Mouse (Mus musculus) T-helper 1 cell (primary cell): ENCODE results near the gene Gba2.
"Not testable (repeated sequence)": the region's sequence is repeated elsewhere in the genome, so short reads cannot be mapped to it uniquely, and the experiment has no call there.

Experiments
- in situ Hi-C: fragments of 300-600 bp; cut with MboI, MseI; formaldehyde crosslinking; loops from one replicate; pipeline ENCODE4 v1.15.1; 2025; ENCODE audit warnings: high pct_unique_total_duplicates

The Gba2 gene

GRCm38 (mm10) chr4:43558028-43558630, 20.5 kb downstream of the Gba2 start:
- in situ Hi-C loops = no loop called here

GRCm38 (mm10) chr4:43555926-43556325, 22.7 kb downstream of the Gba2 start:
- in situ Hi-C loops = no loop called here

- in situ Hi-C loops = no loop called here
Measured at GRCm38 (mm10) chr4:43553891-43554290, 24.8 kb downstream of the Gba2 start.

- in situ Hi-C loops = no loop called here
Measured at GRCm38 (mm10) chr4:43552437-43552836, 26.2 kb downstream of the Gba2 start.

GRCm38 (mm10) chr4:43551854-43552253, 26.8 kb downstream of the Gba2 start:
- in situ Hi-C loops = not testable (repeated sequence)

GRCm38 (mm10) chr4:43549055-43549454, 29.6 kb downstream of the Gba2 start:
- in situ Hi-C loops = no loop called here

GRCm38 (mm10) chr4:43547160-43547559, 31.5 kb downstream of the Gba2 start:
- in situ Hi-C loops = no loop called here

- in situ Hi-C loops = no loop called here
Measured at GRCm38 (mm10) chr4:43546375-43547047, 32.2 kb downstream of the Gba2 start.

GRCm38 (mm10) chr4:43542044-43542443, 36.6 kb downstream of the Gba2 start:
- in situ Hi-C loops = no loop called here

GRCm38 (mm10) chr4:43536031-43536430, 42.6 kb downstream of the Gba2 start:
- in situ Hi-C loops = no loop called here

GRCm38 (mm10) chr4:43535628-43536027, 43.0 kb downstream of the Gba2 start:
- in situ Hi-C loops = no loop called here

GRCm38 (mm10) chr4:43533270-43533669, 45.4 kb downstream of the Gba2 start:
- in situ Hi-C loops = no loop called here

GRCm38 (mm10) chr4:43530581-43530980, 48.1 kb downstream of the Gba2 start:
- in situ Hi-C loops = no loop called here

- in situ Hi-C loops = no loop called here
Measured at GRCm38 (mm10) chr4:43530081-43530501, 48.6 kb downstream of the Gba2 start.

- in situ Hi-C loops = no loop called here
Measured at GRCm38 (mm10) chr4:43528487-43528886, 50.2 kb downstream of the Gba2 start.

GRCm38 (mm10) chr4:43527880-43528279, 50.8 kb downstream of the Gba2 start:
- in situ Hi-C loops = no loop called here

- in situ Hi-C loops = no loop called here
Measured at GRCm38 (mm10) chr4:43519956-43520355, 58.7 kb downstream of the Gba2 start.

- in situ Hi-C loops = no loop called here
Measured at GRCm38 (mm10) chr4:43519551-43519950, 59.1 kb downstream of the Gba2 start.
